Mouse (Mus musculus) embryonic facial prominence, embryonic 10.5 days (tissue): ENCODE results near the gene She. TPM values are rescaled to one million over a fixed set of nuclear protein-coding genes. Genes with fewer than 3 reads are reported as not detected.

Experiments used
- DNase-seq: peaks from one replicate; pipeline ENCODE4 v3.0.0-alpha.2; 2017; ENCODE audit warnings: low spot score
- H3K27ac ChIP-seq: fragments of 300-500 bp; sonication (generic); replicated peaks from 2 replicates; pipeline ENCODE4 v1.5.1; 2016; ENCODE audit warnings: mild to moderate bottlenecking
- H3K27me3 ChIP-seq: fragments of 300-500 bp; sonication (generic); replicated peaks from 2 replicates; pipeline ENCODE4 v1.6.1; 2016; ENCODE audit warnings: low read depth, mild to moderate bottlenecking; ENCODE audit not compliant: poor library complexity, severe bottlenecking
- H3K36me3 ChIP-seq: fragments of 300-500 bp; sonication (generic); replicated peaks from 2 replicates; pipeline ENCODE4 v1.6.1; 2016; ENCODE audit warnings: mild to moderate bottlenecking, moderate library complexity
- H3K4me1 ChIP-seq: fragments of 300-500 bp; sonication (generic); 2 replicates; pipeline ENCODE4 v1.6.1; 2016
- H3K4me3 ChIP-seq: fragments of 300-500 bp; sonication (generic); 2 replicates; pipeline ENCODE4 v1.5.1; 2016; ENCODE audit warnings: mild to moderate bottlenecking, moderate library complexity
- H3K9me3 ChIP-seq: fragments of 300-500 bp; sonication (generic); 2 replicates; pipeline ENCODE4 v1.6.1; 2016; ENCODE audit warnings: mild to moderate bottlenecking
- WGBS: fragments of 180-500 bp; shearing (Covaris S2); methylation state at CpG from one replicate; pipeline ENCODE4 v1.1.7; 2016; 5-methylcytosine and 5-hydroxymethylcytosine counted together
- polyA plus RNA-seq: library from polyadenylated mRNA; unstranded; fragments of >200 nt; fragmentation: Nextera tagmentation; extraction: Ambion mirVana; gene quantifications from 2 replicates; pipeline ENCODE4 v1.2.1, GENCODE M21; 2016

The She gene
- polyA plus RNA-seq, 1 experiment from 2014 or later: 2.7 TPM

DNA sequence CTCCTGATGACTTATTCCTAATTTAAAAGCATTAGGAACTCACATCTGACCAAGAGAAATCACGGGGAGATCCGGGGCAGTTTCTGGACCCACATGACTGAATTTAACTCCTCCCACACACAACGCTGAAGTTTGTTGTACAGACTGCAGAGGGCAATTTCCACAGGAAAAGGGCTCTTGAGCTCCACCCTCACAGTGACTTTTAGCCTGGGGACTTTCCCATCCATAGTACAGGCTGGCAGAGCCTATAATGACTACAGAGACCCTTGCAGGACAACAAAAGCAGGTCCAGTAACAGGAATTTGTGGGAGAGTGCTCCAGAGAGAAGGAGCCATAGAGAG lies 29.7 kb upstream of the She start:
- WGBS: 23% methylated on average over 3 of the region's 3 CpGs

GRCm38 (mm10) chr3:89802876-89803275 lies 28.3 kb upstream of the She start:
- Histone ChIP-seq H3K9me3 (0 out of 2 replicates have a peak, but pooled peaks cover 3% of the 10 kb centered on the region), H3K27ac (no peak overlapping the region), H3K27me3 (no peaks in the 10 kb centered on the region; the same call in 1 of the 2 replicates), H3K4me3 (no peak overlapping the region), H3K4me1 (peaks cover 7% of the 10 kb centered on the region), H3K36me3 (no peaks in the 10 kb centered on the region)
- 73% methylated on average over 15 of the region's 15 CpGs for whole genome bisulfite sequencing
- DNase-seq: no peak

More for the DNA sequence above, 29.7 kb upstream of the She start:
- Histone ChIP-seq H3K27ac (no peak overlapping the region), H3K4me1 (peaks cover 7% of the 10 kb centered on the region), H3K36me3 (no peaks in the 10 kb centered on the region), H3K9me3 (0 out of 2 replicates have a peak, but pooled peaks cover 3% of the 10 kb centered on the region), H3K27me3 (no peaks in the 10 kb centered on the region; the same call in 1 of the 2 replicates), H3K4me3 (no peak overlapping the region)
- no peak for DNase-seq

- 61% methylated on average over 4 of the region's 4 CpGs for WGBS
- H3K9me3 ChIP-seq: 0 out of 2 replicates have a peak, but pooled peaks cover 3% of the 10 kb centered on the region
- H3K4me1 ChIP-seq: no peaks in the 10 kb centered on the region
- no peaks in the 10 kb centered on the region for H3K36me3 ChIP-seq
- H3K27ac ChIP-seq: no peak overlapping the region
- no peak overlapping the region for H3K4me3 ChIP-seq
- H3K27me3 ChIP-seq: no peaks in the 10 kb centered on the region; the same call in 1 of the 2 replicates
- DNase-seq: no peak
These were observed 26.0 kb upstream of the She start for GRCm38 (mm10) chr3:89805179-89805578.

GRCm38 (mm10) chr3:89806751-89807150 lies 24.4 kb upstream of the She start:
- H3K4me1 ChIP-seq: no peaks in the 10 kb centered on the region
- H3K27me3 ChIP-seq: no peaks in the 10 kb centered on the region; the same call in 1 of the 2 replicates
- no peak overlapping the region for H3K4me3 ChIP-seq
- 0 out of 2 replicates have a peak, but pooled peaks cover 3% of the 10 kb centered on the region for H3K9me3 ChIP-seq
- no peak for DNase-seq
- H3K27ac ChIP-seq: no peak overlapping the region
- 86% methylated on average over 2 of the region's 2 CpGs for WGBS
- no peaks in the 10 kb centered on the region for H3K36me3 ChIP-seq

- Histone ChIP-seq H3K4me3 (no peak overlapping the region), H3K36me3 (no peaks in the 10 kb centered on the region), H3K9me3 (0 out of 2 replicates have a peak, but pooled peaks cover 3% of the 10 kb centered on the region), H3K27me3 (no peaks in the 10 kb centered on the region; the same call in 1 of the 2 replicates), H3K27ac (no peak overlapping the region), H3K4me1 (no peaks in the 10 kb centered on the region)
- WGBS: 93% methylated on average over 3 of the region's 3 CpGs
- no peak for DNase-seq
These were observed 24.0 kb upstream of the She start for GRCm38 (mm10) chr3:89807171-89807570.

DNA sequence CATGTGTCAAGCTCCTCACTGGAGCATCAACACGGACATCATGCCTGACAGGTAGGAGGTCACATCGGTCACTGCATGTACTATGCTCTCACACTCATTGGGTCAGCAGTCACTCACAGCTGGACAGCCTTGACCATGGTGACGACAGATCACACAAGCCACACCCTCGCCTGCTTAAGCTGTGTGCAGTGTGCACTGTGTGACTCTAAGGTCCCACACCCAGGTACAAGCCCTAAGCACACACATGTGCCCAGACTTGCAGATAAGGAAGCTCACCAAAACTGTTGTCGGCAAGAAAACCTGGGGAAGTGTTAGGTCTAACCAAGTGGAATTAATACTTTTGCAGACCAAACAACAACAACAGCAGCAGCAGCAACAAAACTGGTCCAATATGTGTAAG lies 23.3 kb upstream of the She start:
- Histone ChIP-seq H3K27me3 (no peaks in the 10 kb centered on the region; the same call in 1 of the 2 replicates), H3K9me3 (0 out of 2 replicates have a peak, but pooled peaks cover 3% of the 10 kb centered on the region), H3K4me1 (no peaks in the 10 kb centered on the region), H3K4me3 (no peak overlapping the region), H3K27ac (no peak overlapping the region), H3K36me3 (no peaks in the 10 kb centered on the region)
- DNase-seq: no peak
- WGBS: 76% methylated on average over 5 of the region's 5 CpGs

DNA sequence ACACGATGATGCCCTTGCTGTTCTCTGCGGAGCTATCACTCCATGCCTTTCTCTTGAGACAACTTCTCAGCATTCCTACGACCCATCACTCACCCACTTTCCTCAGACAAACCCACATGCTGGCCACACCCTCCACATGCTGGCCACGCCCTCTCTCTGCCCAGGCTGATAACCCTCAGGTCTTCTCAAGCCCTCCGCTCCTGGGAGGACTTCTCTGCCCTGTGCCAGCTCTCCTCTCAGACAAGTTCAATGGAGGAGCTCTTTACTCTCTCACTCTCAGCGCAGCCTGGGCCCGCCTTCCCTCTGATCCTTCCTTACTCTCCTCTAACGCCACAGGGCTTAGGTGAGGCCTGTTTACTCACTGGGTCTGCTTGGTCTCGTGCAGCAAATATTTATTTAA lies 22.5 kb upstream of the She start:
- H3K9me3 ChIP-seq: 0 out of 2 replicates have a peak, but pooled peaks cover 3% of the 10 kb centered on the region
- no peaks in the 10 kb centered on the region for H3K4me1 ChIP-seq
- WGBS: 57% methylated on average over 9 of the region's 9 CpGs
- H3K27ac ChIP-seq: no peak overlapping the region
- DNase-seq: no peak
- no peaks in the 10 kb centered on the region for H3K36me3 ChIP-seq
- H3K27me3 ChIP-seq: no peaks in the 10 kb centered on the region
- H3K4me3 ChIP-seq: no peak overlapping the region

DNA sequence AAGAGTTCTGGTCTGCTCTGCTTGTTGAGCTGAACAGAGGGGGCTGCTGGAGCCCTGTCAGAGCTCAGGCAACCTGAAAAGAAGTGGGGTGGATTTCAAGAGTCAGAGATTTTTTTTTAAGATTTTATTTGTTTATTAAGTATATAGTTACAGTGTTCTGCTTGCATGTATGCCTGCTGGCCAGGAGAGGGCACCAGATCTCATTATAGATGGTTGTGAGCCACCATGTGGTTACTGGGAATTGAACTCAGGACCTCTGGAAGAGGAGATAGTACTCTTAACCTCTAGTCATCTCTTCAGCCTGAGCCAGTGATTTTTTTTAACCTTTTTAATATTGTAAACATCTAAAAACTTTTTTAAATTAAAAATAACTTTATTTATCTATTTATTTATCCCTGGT lies 20.3 kb upstream of the She start:
- H3K4me1 ChIP-seq: no peaks in the 10 kb centered on the region
- H3K27me3 ChIP-seq: no peaks in the 10 kb centered on the region
- no peak overlapping the region for H3K4me3 ChIP-seq
- no peak for DNase-seq
- H3K9me3 ChIP-seq: no peaks in the 10 kb centered on the region
- no peaks in the 10 kb centered on the region for H3K36me3 ChIP-seq
- no peak overlapping the region for H3K27ac ChIP-seq

GRCm38 (mm10) chr3:89812166-89812565 lies 19.0 kb upstream of the She start:
- no peak for DNase-seq
- no peaks in the 10 kb centered on the region for H3K36me3 ChIP-seq
- no peak overlapping the region for H3K27ac ChIP-seq
- H3K4me1 ChIP-seq: no peaks in the 10 kb centered on the region
- H3K27me3 ChIP-seq: no peaks in the 10 kb centered on the region
- no peak overlapping the region for H3K4me3 ChIP-seq
- WGBS: 69% methylated on average over 3 of the region's 3 CpGs
- H3K9me3 ChIP-seq: no peaks in the 10 kb centered on the region

GRCm38 (mm10) chr3:89814051-89814450 lies 17.1 kb upstream of the She start:
- Histone ChIP-seq H3K27me3 (no peaks in the 10 kb centered on the region), H3K4me3 (no peak overlapping the region), H3K4me1 (no peaks in the 10 kb centered on the region), H3K27ac (no peak overlapping the region), H3K36me3 (no peaks in the 10 kb centered on the region), H3K9me3 (no peaks in the 10 kb centered on the region)
- DNase-seq: no peak
- 78% methylated on average over 7 of the region's 7 CpGs for WGBS

- Histone ChIP-seq H3K4me3 (no peak overlapping the region), H3K27ac (no peak overlapping the region), H3K9me3 (no peaks in the 10 kb centered on the region), H3K4me1 (no peaks in the 10 kb centered on the region), H3K36me3 (no peaks in the 10 kb centered on the region), H3K27me3 (no peaks in the 10 kb centered on the region)
- 63% methylated on average over 4 of the region's 4 CpGs for WGBS
- no peak for DNase-seq
These were observed 14.1 kb upstream of the She start for GRCm38 (mm10) chr3:89817056-89817455.

GRCm38 (mm10) chr3:89818605-89819004 lies 12.6 kb upstream of the She start:
- Histone ChIP-seq H3K27me3 (no peaks in the 10 kb centered on the region), H3K9me3 (no peaks in the 10 kb centered on the region), H3K36me3 (no peaks in the 10 kb centered on the region), H3K4me3 (no peak overlapping the region), H3K27ac (no peak overlapping the region), H3K4me1 (no peaks in the 10 kb centered on the region)
- DNase-seq: no peak
- WGBS: 78% methylated on average over 3 of the region's 3 CpGs

DNA sequence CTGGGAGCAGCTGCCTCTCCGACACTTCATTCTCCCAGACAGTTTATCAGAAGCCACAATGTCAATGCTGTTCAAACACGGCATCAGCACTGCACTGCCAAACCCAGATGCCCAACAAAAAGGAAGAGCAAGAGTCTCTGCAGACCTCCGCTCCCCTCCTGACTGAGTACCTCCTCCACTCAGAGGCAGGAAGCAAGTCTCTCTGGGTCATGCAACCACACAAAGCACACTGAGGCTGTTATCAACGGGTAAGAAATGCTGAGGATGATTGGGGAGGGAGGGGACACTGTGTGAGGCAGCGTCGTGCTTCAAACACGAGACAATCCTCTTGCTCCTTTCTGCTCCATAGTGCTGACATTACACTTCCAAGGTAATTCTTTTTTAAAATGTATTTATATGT lies 11.3 kb upstream of the She start:
- no peak overlapping the region for H3K27ac ChIP-seq
- no peak overlapping the region for H3K4me3 ChIP-seq
- no peaks in the 10 kb centered on the region for H3K9me3 ChIP-seq
- no peaks in the 10 kb centered on the region for H3K27me3 ChIP-seq
- H3K36me3 ChIP-seq: no peaks in the 10 kb centered on the region
- no peak for DNase-seq
- H3K4me1 ChIP-seq: no peaks in the 10 kb centered on the region
- WGBS: 74% methylated on average over 7 of the region's 7 CpGs
